In the genomic region with DNA sequence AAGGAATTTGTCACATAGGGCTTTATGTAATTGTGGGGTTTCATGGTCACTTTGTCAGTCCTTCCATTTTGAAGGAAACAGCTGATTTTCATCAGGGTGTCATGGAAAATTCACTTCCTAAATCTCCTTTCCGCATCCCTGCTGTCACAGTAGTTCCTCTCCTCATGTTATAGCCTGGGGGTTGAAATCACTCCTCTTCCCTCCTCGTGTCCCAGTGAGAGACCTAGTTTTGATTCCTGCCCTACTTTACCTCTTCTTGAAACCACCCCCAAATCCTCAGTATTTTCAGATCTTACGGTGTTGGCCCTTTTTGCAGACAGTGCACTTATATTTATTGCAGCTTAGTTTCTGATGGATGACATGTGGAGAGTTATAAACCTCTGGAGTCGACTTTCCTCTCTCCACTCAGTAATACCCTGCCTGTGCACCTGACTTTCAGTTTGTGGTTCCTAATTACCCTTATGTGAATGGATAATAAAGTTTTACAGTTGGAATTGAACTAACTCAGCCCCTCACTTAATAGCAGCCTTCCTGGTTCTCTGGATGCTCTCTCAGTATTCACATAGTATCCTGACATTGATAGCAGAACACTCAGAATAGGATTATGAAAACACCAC, we compare ENCODE assay signal across 30 mouse cellular contexts. TPM values are rescaled to one million over a fixed set of nuclear protein-coding genes. Genes with fewer than 3 reads are reported as not detected.
A peak's percentile ranks its signal among the peaks of the same experiment; 100 is the strongest.
DNase-seq lines count a peak whose midpoint lies in the region; ATAC-seq and TF ChIP-seq lines count a peak whose summit lies in the region.
"Had no signal": no experiment of that assay in that cellular context is flagged by ENCODE, and none has a peak within 500 bp of the region (broad histone marks: within the 10 kb centered on the region; RNA-seq: fewer than 3 reads in every experiment).

No protein-coding gene starts in this region.

- no peak overlapping the region for H3K4me3 ChIP-seq in intestine, embryonic 15.5 days (replicated peaks)
- H3K4me3 ChIP-seq in intestine, postnatal 0 days (ENCODE audit: low read depth, low read length) = no peak overlapping the region
- H3K4me3 ChIP-seq: embryonic facial prominence, embryonic 13.5 days; embryonic facial prominence, embryonic 15.5 days; erythroblast, embryonic 14.5 days; forebrain, embryonic 10.5 days; forebrain, embryonic 12.5 days had no signal

- ATAC-seq in frontal cortex, adult (ENCODE audit: low TSS enrichment) = peak; percentile 83; the same call in 1 of the 2 replicates
- ATAC-seq in intestine, embryonic 15.5 days = peak; percentile 61; the same call in 1 of the 2 replicates
- ATAC-seq in intestine, postnatal 0 days = peak; percentile 62
- ATAC-seq: activated CD4-positive, CD25-positive, alpha-beta regulatory T cell, adult 4 months; CD4-positive, CD25-positive, alpha-beta regulatory T cell, adult 4 months; forebrain, embryonic 14.5 days; Patski had no signal

- WGBS in intestine, embryonic 15.5 days = 42% methylated on average over 4 of the region's 4 CpGs
- WGBS in intestine, postnatal 0 days = 38% methylated on average over 4 of the region's 4 CpGs

- no peak overlapping the region for H3K9ac ChIP-seq in intestine, embryonic 15.5 days
- no peak overlapping the region for H3K9ac ChIP-seq in intestine, postnatal 0 days (ENCODE audit: low read depth, low read length)
- H3K9ac ChIP-seq: embryonic facial prominence, embryonic 13.5 days; embryonic facial prominence, embryonic 15.5 days; forebrain, embryonic 12.5 days had no signal

- no peaks in the 10 kb centered on the region for H3K27me3 ChIP-seq in intestine, embryonic 15.5 days (replicated peaks)
- H3K27me3 ChIP-seq in intestine, postnatal 0 days (replicated peaks; ENCODE audit: control insufficient read depth, insufficient read depth, low read length) = no peaks in the 10 kb centered on the region
- H3K27me3 ChIP-seq: CH12.LX; embryonic facial prominence, embryonic 13.5 days; embryonic facial prominence, embryonic 15.5 days; forebrain, embryonic 12.5 days; Patski had no signal

- H3K4me1 ChIP-seq in intestine, embryonic 15.5 days (replicated peaks) = peaks cover 4% of the 10 kb centered on the region
- H3K4me1 ChIP-seq in intestine, postnatal 0 days (replicated peaks; ENCODE audit: control insufficient read depth, insufficient read depth, low read length) = no peaks in the 10 kb centered on the region
- H3K4me1 ChIP-seq: forebrain, embryonic 12.5 days had no signal

- DNase-seq in frontal cortex, adult 2 months (ENCODE audit: extremely low spot score in 1 of 2, low spot score in 1 of 2) = no peak
- peak; percentile 47 for DNase-seq in brain, adult 2 months (ENCODE audit: low read depth, low spot score)
- no peak for DNase-seq in left cerebral cortex, adult 11 months (ENCODE audit: low spot score)
- DNase-seq in layer of hippocampus, postnatal 14 days (ENCODE audit: low spot score in 2 of 2) = no peak
- no peak for DNase-seq in retina, embryonic 14.5 days (ENCODE audit: low spot score)
- DNase-seq: adrenal gland, adult 8-10 months; adrenal gland, postnatal 14 days; adrenal gland, postnatal 36 days; B cell, adult 2 months; cerebellum, adult 11 months; cerebellum, adult 18-20 months; cerebellum, adult 8-10 months; cerebellum, adult 9-11 months; cerebellum, postnatal 14 days; cerebellum, postnatal 36 days; embryo, embryonic 11 days had no signal

- H3K36me3 ChIP-seq in intestine, embryonic 15.5 days = peaks cover 5% of the 10 kb centered on the region; the same call in 1 of the 2 replicates
- no peaks in the 10 kb centered on the region; the same call in 1 of the 2 replicates for H3K36me3 ChIP-seq in intestine, postnatal 0 days (ENCODE audit: control insufficient read depth, insufficient read depth)
- H3K36me3 ChIP-seq: G1E had no signal

- H3K4me2 ChIP-seq in intestine, embryonic 15.5 days (replicated peaks) = no peak overlapping the region
- no peak overlapping the region for H3K4me2 ChIP-seq in intestine, postnatal 0 days (replicated peaks; ENCODE audit: low read depth)
- H3K4me2 ChIP-seq: embryonic facial prominence, embryonic 13.5 days; embryonic facial prominence, embryonic 15.5 days; forebrain, embryonic 12.5 days had no signal

- no peak overlapping the region for H3K27ac ChIP-seq in intestine, embryonic 15.5 days
- no peak overlapping the region for H3K27ac ChIP-seq in intestine, postnatal 0 days (ENCODE audit: low read depth, low read length)
- H3K27ac ChIP-seq: embryonic facial prominence, embryonic 13.5 days; embryonic facial prominence, embryonic 15.5 days; forebrain, embryonic 10.5 days; forebrain, embryonic 12.5 days had no signal

- no peaks in the 10 kb centered on the region for H3K9me3 ChIP-seq in intestine, embryonic 15.5 days
- H3K9me3 ChIP-seq in intestine, postnatal 0 days (ENCODE audit: control insufficient read depth) = no peaks in the 10 kb centered on the region
- H3K9me3 ChIP-seq: embryonic facial prominence, embryonic 13.5 days; embryonic facial prominence, embryonic 15.5 days; forebrain, embryonic 12.5 days; G1E had no signal

- TF ChIP-seq CTCF in intestine, postnatal 0 days (IDR thresholded peaks at IDR 0.05; ENCODE audit: low read depth) = no peak

RNA-seq across cellular contexts. Expression of gene Pcnx, which starts 48.0 kb away (rescaled TPM):
- 36.9 and 40.1 TPM in 2 replicates for polyA plus RNA-seq in frontal cortex, adult 2 months (2012; rRNA removed)
- 6.8 and 11.6 TPM in 2 replicates for polyA plus RNA-seq in intestine, embryonic 15.5 days (2015; fragmentation: Nextera tagmentation; extraction: Ambion mirVana)
- 11.0 and 12.4 TPM in 2 replicates for polyA plus RNA-seq in intestine, postnatal 0 days (2015; fragmentation: Nextera tagmentation; extraction: Ambion mirVana)
- 100 to 1,000 TPM in 1 of 2 experiments, 10 to 100 TPM in 1; 97.4 to 115 TPM for total RNA-seq in layer of hippocampus, postnatal 14 days (2021)
- polyA plus RNA-seq: G1E had no signal
